Mouse (Mus musculus): Measurements from ENCODE around the gene Cebpzos.

- TF ChIP-seq TAL1 (conservative IDR thresholded peaks at IDR 0.05; ENCODE audit: low read depth, low read length) (no peak), CTCF (IDR thresholded peaks at IDR 0.05; ENCODE audit: low read depth, low read length) (no peak), GATA1 (IDR thresholded peaks at IDR 0.05; ENCODE audit: borderline replicate concordance, low read length) (no peak), POLR2AphosphoS5 (IDR thresholded peaks at IDR 0.05; ENCODE audit: insufficient replicate concordance, low read depth, low read length) (no peak), GATA2 (IDR thresholded peaks at IDR 0.05; ENCODE audit: borderline replicate concordance, low read depth, low read length) (no peak)
Observed at GRCm38 (mm10) chr17:78964387-78964786, 48.1 kb downstream of the Cebpzos start.

All from G1E (cell line).